Mouse (Mus musculus) CH12.LX (cell line): ENCODE data around the gene Adamts15. TPM values are rescaled to one million over a fixed set of nuclear protein-coding genes. Genes with fewer than 3 reads are reported as not detected.

Experiments used
- DNase-seq: peaks from one replicate; pipeline ENCODE4 v3.0.0-alpha.2; 2013; ENCODE audit errors: extremely low read depth
- H3K27ac ChIP-seq: 2 replicates; pipeline ENCODE4 v1.5.1; 2012; ENCODE audit warnings: low read depth, mild to moderate bottlenecking, control low read depth, moderate library complexity; ENCODE audit not compliant: insufficient read depth
- H3K27me3 ChIP-seq: replicated peaks from 2 replicates; pipeline ENCODE3; 2012; ENCODE audit warnings: inconsistent platforms
- H3K36me3 ChIP-seq, 2 experiments: replicated peaks in 1 of 2; 2 replicates each; pipeline versions ENCODE3 to v1.6.1; 2012; ENCODE audit warnings: inconsistent platforms in 1 of 2, low read length in 1 of 2, mild to moderate bottlenecking in 1 of 2, mixed read lengths in 1 of 2, moderate library complexity in 1 of 2; ENCODE audit not compliant: control insufficient read depth in 1 of 2, insufficient read depth in 1 of 2
- H3K4me1 ChIP-seq, 2 experiments: 2 replicates each; pipeline ENCODE4 v1.6.1; 2012; ENCODE audit warnings: inconsistent platforms in 1 of 2, moderate library complexity in 1 of 2; ENCODE audit not compliant: insufficient read depth in 2 of 2, control insufficient read depth in 1 of 2
- H3K4me2 ChIP-seq: 2 replicates; pipeline ENCODE4 v1.6.1; 2012; ENCODE audit warnings: low read depth, mild to moderate bottlenecking, control low read depth; ENCODE audit not compliant: poor library complexity, insufficient read depth, severe bottlenecking
- H3K4me3 ChIP-seq, 3 experiments: fragments of 150-350 bp in 1 of 3; sonication (generic) in 1 of 3; replicated peaks in 1 of 3; 2 replicates each; pipeline versions ENCODE3 to v1.5.1; 2011 to 2012; ENCODE audit warnings: low read depth in 2 of 3, low read length in 2 of 3, mild to moderate bottlenecking in 2 of 3, moderate library complexity in 2 of 3, control low read depth in 1 of 3, improper control_type of control experiment in 1 of 3, inconsistent platforms in 1 of 3, mixed read lengths in 1 of 3; ENCODE audit not compliant: poor library complexity in 1 of 3
- H3K79me2 ChIP-seq: replicated peaks from 2 replicates; pipeline ENCODE4 v1.6.1; 2012; ENCODE audit warnings: mild to moderate bottlenecking, moderate library complexity; ENCODE audit not compliant: control insufficient read depth, poor library complexity, insufficient read depth, severe bottlenecking; ENCODE audit errors: extremely low read depth
- H3K9ac ChIP-seq: 2 replicates; pipeline ENCODE4 v1.6.1; 2012; ENCODE audit warnings: low read depth, mild to moderate bottlenecking, control low read depth, moderate library complexity; ENCODE audit not compliant: insufficient read depth
- H3K9me3 ChIP-seq: replicated peaks from 2 replicates; pipeline ENCODE3; 2012; ENCODE audit warnings: low read length, inconsistent platforms, mixed read lengths
- CHD2 ChIP-seq: IDR thresholded peaks from 2 replicates; pipeline ENCODE4 v1.6.1; 2011; ENCODE audit warnings: low read length, improper control_type of control experiment
- CTCF ChIP-seq, 2 experiments: IDR thresholded peaks in 1 of 2; conservative IDR thresholded peaks in 1 of 2; 2 replicates each; pipeline ENCODE4 v1.5.1; 2011 to 2012; ENCODE audit warnings: low read depth in 2 of 2, low read length in 2 of 2, improper control_type of control experiment in 1 of 2, inconsistent platforms in 1 of 2, mild to moderate bottlenecking in 1 of 2, moderate library complexity in 1 of 2
- ETS1 ChIP-seq: conservative IDR thresholded peaks from 2 replicates; pipeline ENCODE4 v1.6.1; 2012; ENCODE audit warnings: low read depth, mild to moderate bottlenecking, inconsistent platforms, low read length, improper control_type of control experiment, moderate library complexity
- HCFC1 ChIP-seq: IDR thresholded peaks from 2 replicates; pipeline ENCODE4 v1.6.1; 2012; ENCODE audit warnings: low read depth, mild to moderate bottlenecking, inconsistent platforms, low read length, improper control_type of control experiment
- JUN ChIP-seq: IDR thresholded peaks from 2 replicates; pipeline ENCODE4 v1.6.1; 2011; ENCODE audit warnings: low read depth, mild to moderate bottlenecking, low read length, improper control_type of control experiment, moderate library complexity; ENCODE audit not compliant: insufficient read depth
- KAT2A ChIP-seq: IDR thresholded peaks from 2 replicates; pipeline ENCODE4 v1.6.1; 2012; ENCODE audit warnings: low read length, improper control_type of control experiment, inconsistent platforms; ENCODE audit not compliant: insufficient replicate concordance
- MAFK ChIP-seq: IDR thresholded peaks from 2 replicates; pipeline ENCODE4 v1.6.1; 2011; ENCODE audit warnings: low read length, improper control_type of control experiment; ENCODE audit not compliant: insufficient replicate concordance
- MAX ChIP-seq: IDR thresholded peaks from 2 replicates; pipeline ENCODE4 v1.6.1; 2011; ENCODE audit warnings: low read length, improper control_type of control experiment
- MEF2A ChIP-seq: IDR thresholded peaks from 2 replicates; pipeline ENCODE4 v1.6.1; 2014; ENCODE audit warnings: low read depth, mild to moderate bottlenecking, inconsistent platforms, low read length, improper control_type of control experiment, borderline replicate concordance
- MXI1 ChIP-seq: IDR thresholded peaks from 2 replicates; pipeline ENCODE4 v1.6.1; 2011; ENCODE audit warnings: mild to moderate bottlenecking, low read depth, low read length, improper control_type of control experiment
- NELFE ChIP-seq: IDR thresholded peaks from 2 replicates; pipeline ENCODE4 v1.6.1; 2011; ENCODE audit warnings: low read depth, low read length, improper control_type of control experiment
- NRF1 ChIP-seq: IDR thresholded peaks from 2 replicates; pipeline ENCODE4 v1.6.1; 2014; ENCODE audit warnings: low read depth, mild to moderate bottlenecking, inconsistent platforms, low read length, improper control_type of control experiment, moderate library complexity
- PAX5 ChIP-seq: IDR thresholded peaks from 2 replicates; pipeline ENCODE4 v1.6.1; 2012; ENCODE audit warnings: low read length, inconsistent platforms, mixed read lengths
- POLR2A ChIP-seq: IDR thresholded peaks from 2 replicates; pipeline ENCODE4 v1.6.1; 2011; ENCODE audit warnings: low read depth, mild to moderate bottlenecking, improper control_type of control experiment, low read length
- POLR2AphosphoS2 ChIP-seq: IDR thresholded peaks from 2 replicates; pipeline ENCODE4 v1.6.1; 2011; ENCODE audit warnings: low read depth, low read length, improper control_type of control experiment
- SIN3A ChIP-seq: IDR thresholded peaks from 2 replicates; pipeline ENCODE4 v1.6.1; 2012; ENCODE audit warnings: low read length, improper control_type of control experiment, inconsistent platforms
- SMC3 ChIP-seq: IDR thresholded peaks from 2 replicates; pipeline ENCODE4 v1.6.1; 2011; ENCODE audit warnings: low read depth, low read length, improper control_type of control experiment
- TCF12 ChIP-seq: IDR thresholded peaks from 2 replicates; pipeline ENCODE4 v1.6.1; 2014; ENCODE audit warnings: low read depth, mild to moderate bottlenecking, inconsistent platforms, low read length, improper control_type of control experiment
- USF1 ChIP-seq: IDR thresholded peaks from 2 replicates; pipeline ENCODE4 v1.6.1; 2014; ENCODE audit warnings: low read depth, mild to moderate bottlenecking, inconsistent platforms, low read length, improper control_type of control experiment
- USF2 ChIP-seq: conservative IDR thresholded peaks from 2 replicates; pipeline ENCODE4 v1.6.1; 2011; ENCODE audit warnings: low read depth, low read length, improper control_type of control experiment
- ZKSCAN1 ChIP-seq: IDR thresholded peaks from 2 replicates; pipeline ENCODE4 v1.6.1; 2012; ENCODE audit warnings: low read depth, inconsistent platforms, low read length, improper control_type of control experiment, borderline replicate concordance
- dilution Hi-C: fragments of 300-500 bp; cut with MboI; formaldehyde crosslinking; loops from 2 replicates; pipeline ENCODE4 v1.14.3; 2020; ENCODE audit warnings: low sequenced_read_pairs; ENCODE audit not compliant: extremely low pct_unique_long_range_greater_than_20kb, extremely low pct_ligation_motif_present
- in situ Hi-C: fragments of 300-500 bp; cut with MboI; formaldehyde crosslinking; loops from 3 replicates; pipeline ENCODE4 v1.14.3; 2019; ENCODE audit warnings: low sequenced_read_pairs, low pct_ligation_motif_present, low pct_unique_long_range_greater_than_20kb, mixed read lengths
- polyA plus RNA-seq: library from polyadenylated mRNA; unstranded; fragments of >175 nt; gene quantifications from 2 replicates; pipeline ENCODE4 v1.2.1, GENCODE M21; 2012; ENCODE audit warnings: low read depth; ENCODE audit not compliant: insufficient read length
- total RNA-seq, 2 experiments: library from RNA; depleted of rRNA; stranded (reverse); fragments of 300-350 nt in 1 of 2; fragments of >200 nt in 1 of 2; gene quantifications; 2 replicates each; pipeline ENCODE4 v1.2.3; 2012 to 2014

Adamts15 gene
- total and polyA plus RNA-seq, 3 experiments = not detected

DNA sequence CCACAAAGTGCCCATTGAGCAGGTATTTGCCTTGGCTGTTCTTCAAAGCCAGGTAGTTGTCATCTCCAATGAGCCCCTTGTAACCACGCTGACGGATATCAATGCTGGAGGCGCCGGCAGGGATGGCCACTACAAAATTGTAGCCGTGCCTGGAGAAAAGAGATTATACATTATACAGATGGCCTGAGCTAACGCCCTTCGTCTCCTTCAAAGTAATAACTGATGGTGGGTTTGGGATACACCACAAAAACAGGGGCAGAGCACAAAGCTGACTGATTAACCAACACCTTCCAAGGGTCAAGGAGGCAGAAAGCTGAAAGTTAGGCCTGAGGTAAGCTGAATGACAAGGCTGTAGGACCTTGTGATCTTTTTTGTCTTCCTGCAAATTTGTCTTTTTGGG lies 19.6 kb downstream of the Adamts15 start:
- Histone ChIP-seq H3K9ac (no peak overlapping the region), H3K4me3 (no peak overlapping the region), H3K4me2 (no peak overlapping the region), H3K36me3 (no peaks in the 10 kb centered on the region), H3K79me2 (no peaks in the 10 kb centered on the region), H3K9me3 (no peaks in the 10 kb centered on the region), H3K4me1 (no peaks in the 10 kb centered on the region), H3K27me3 (no peaks in the 10 kb centered on the region), H3K27ac (no peak overlapping the region)
- dilution Hi-C loops (no loop called here), in situ Hi-C loops (no loop called here)
- no peak for DNase-seq
- TF ChIP-seq ETS1 (no peak), SMC3 (no peak), NELFE (no peak), JUN (no peak), POLR2A (no peak), TCF12 (no peak), MAX (no peak), HCFC1 (no peak), MEF2A (no peak), PAX5 (no peak), CHD2 (no peak), NRF1 (no peak), MAFK (no peak), USF1 (no peak), KAT2A (no peak), MXI1 (no peak), ZKSCAN1 (no peak), SIN3A (no peak)

DNA sequence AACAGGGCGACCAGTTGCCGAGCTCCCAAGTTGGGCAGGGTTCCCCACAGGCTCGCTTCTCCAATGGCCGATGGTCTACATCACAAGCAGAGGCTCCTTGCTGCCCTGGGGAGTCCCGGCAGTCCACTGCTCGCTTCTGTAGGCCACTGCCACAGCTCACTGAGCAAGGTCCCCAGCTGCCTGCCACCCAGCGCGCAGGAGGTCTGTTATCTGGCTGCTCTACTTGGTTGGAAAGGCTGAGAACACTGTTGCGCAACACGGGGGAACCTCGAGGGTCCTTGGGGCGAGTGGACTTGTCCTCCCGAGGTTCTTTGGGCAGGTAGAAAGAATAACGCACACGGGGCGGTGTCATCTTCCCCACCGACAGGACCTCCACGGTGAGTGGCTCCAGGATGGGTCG lies 20.1 kb downstream of the Adamts15 start:
- TF ChIP-seq KAT2A = no peak
- no peak for TF ChIP-seq POLR2AphosphoS2
- TF ChIP-seq CTCF (conservative IDR thresholded peaks at IDR 0.05 in 1 of 2, IDR thresholded peaks at IDR 0.05 in 1 of 2; ENCODE audit: low read depth in 2 of 2, low read length in 2 of 2) = no peak
- TF ChIP-seq POLR2A = no peak
- no peak for TF ChIP-seq USF1
- TF ChIP-seq CHD2 = no peak
- TF ChIP-seq MAX = no peak
- no peak for TF ChIP-seq MEF2A
- no peak for TF ChIP-seq NRF1
- no peak for TF ChIP-seq USF2
- TF ChIP-seq, all 38 proteins: peak for 0
- H3K79me2 ChIP-seq = no peaks in the 10 kb centered on the region
- no peak overlapping the region for H3K27ac ChIP-seq
- no peak overlapping the region for H3K9ac ChIP-seq
- H3K4me2 ChIP-seq = no peak overlapping the region
- no peak overlapping the region for H3K4me3 ChIP-seq
- no peaks in the 10 kb centered on the region for H3K27me3 ChIP-seq
- DNase-seq = no peak
- dilution Hi-C loops (no loop called here), in situ Hi-C loops (no loop called here)
- no peaks in the 10 kb centered on the region for H3K36me3 ChIP-seq
- H3K4me1 ChIP-seq = no peaks in the 10 kb centered on the region
- H3K9me3 ChIP-seq = no peaks in the 10 kb centered on the region
